Mouse (Mus musculus): ENCODE measurements around the gene Itih4.

DNA sequence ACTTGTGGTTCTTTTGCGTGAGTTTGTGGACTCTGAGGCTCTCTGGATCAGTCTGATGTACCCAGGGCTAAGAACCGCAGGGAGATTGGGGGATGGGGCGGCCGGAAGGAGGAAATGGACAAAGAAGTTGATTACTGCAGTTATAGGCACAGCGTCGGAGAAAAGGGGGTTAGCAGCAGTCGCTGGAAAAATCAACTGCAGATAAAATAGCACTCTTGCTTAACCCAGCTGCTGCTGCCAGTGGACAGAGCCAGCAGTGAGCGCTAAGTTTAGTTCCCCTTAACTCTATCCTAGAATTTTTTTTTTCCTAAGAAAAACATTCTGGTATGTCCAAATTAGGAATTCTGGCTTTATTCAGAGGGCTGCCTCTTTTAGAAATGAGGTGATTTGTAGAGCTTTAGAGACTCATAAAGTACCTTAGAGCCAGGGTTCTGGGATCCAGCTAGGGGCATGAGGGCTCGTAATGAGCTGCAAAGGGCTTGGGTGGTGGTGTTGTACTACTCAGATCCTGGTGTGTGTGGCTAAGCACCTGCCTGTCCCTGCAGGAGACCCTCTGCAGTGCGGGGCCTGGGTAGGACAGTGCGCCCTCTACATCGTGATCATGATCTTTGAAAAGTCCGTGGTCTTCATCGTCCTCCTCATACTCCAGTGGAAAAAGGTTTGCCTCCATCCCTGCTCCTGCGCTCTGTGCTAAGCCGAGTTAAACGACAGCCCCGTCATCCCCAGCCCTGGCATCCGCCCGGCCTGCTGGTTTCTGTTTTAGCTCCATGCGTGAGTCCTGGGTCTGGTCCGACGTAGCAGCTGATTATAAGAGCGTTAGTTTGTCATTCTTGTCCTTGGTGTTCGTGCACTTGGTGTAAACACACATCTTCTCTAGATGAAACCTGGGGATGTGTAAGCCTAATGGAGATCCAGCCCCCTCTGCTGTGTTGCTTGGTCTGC is 15.8 kb upstream of the Itih4 start:
- TF ChIP-seq CTCF (IDR thresholded peaks at IDR 0.05; ENCODE audit: insufficient read depth, low read length): no peak
- TF ChIP-seq POLR2A (IDR thresholded peaks at IDR 0.05; ENCODE audit: borderline replicate concordance, extremely low read depth, low read depth, low read length): no peak
